In the genomic region with DNA sequence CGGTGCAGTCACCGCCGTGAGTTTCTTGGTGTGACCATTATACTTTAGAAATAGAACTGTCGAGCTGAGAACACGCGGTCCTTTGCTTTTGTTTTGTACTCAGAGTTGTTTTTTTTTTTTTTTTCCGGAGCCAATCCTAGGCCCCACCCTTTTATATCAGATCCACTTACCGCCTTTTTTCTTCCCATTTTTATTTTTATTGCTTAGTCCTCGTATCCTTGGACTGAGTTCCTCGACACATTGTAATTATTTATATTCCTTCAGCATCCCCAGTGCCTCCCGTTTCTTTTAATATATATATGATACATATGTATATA, we compare ENCODE assay signal across 8 mouse cellular contexts. TPM values are rescaled to one million over a fixed set of nuclear protein-coding genes. Genes with fewer than 3 reads are reported as not detected.
DNase-seq lines count a peak whose midpoint lies in the region; ATAC-seq and TF ChIP-seq lines count a peak whose summit lies in the region.

No protein-coding gene starts in this region.

- DNase-seq in liver, adult 2 months (ENCODE audit: extremely low read depth, low read depth, low spot score), result no peak
- no peak for DNase-seq in liver
- DNase-seq in cerebellum, adult 8-10 months, result no peak
- no peak for DNase-seq in thymus, postnatal 14 days
- DNase-seq in urinary bladder, adult 2 months (ENCODE audit: low spot score), result no peak

- H3K79me2 ChIP-seq in liver, adult 2 months (ENCODE audit: control insufficient read depth, insufficient read depth, low read length), result peaks cover 5% of the 10 kb centered on the region; the same call in 1 of the 2 replicates

- no peaks in the 10 kb centered on the region for H3K27me3 ChIP-seq in liver, adult 2 months (ENCODE audit: control insufficient read depth, insufficient read depth, low read length)
- H3K27me3 ChIP-seq in limb, embryonic 12.5 days, result no peaks in the 10 kb centered on the region
- no peaks in the 10 kb centered on the region for H3K27me3 ChIP-seq in neural tube, embryonic 14.5 days (ENCODE audit: control insufficient read depth, insufficient read depth, low read length)

- H3K9me3 ChIP-seq in limb, embryonic 12.5 days, result no peaks in the 10 kb centered on the region
- no peaks in the 10 kb centered on the region for H3K9me3 ChIP-seq in neural tube, embryonic 14.5 days (ENCODE audit: control insufficient read depth, low read length)

- peak overlapping the region; percentile 15; the same call in 1 of the 2 replicates for H3K9ac ChIP-seq in liver, adult 2 months (ENCODE audit: low read depth, low read length)
- H3K9ac ChIP-seq in limb, embryonic 12.5 days (replicated peaks), result peak overlapping the region; percentile 70
- H3K9ac ChIP-seq in neural tube, embryonic 14.5 days (replicated peaks; ENCODE audit: low read depth, low read length), result peak overlapping the region; percentile 53

- no peak overlapping the region for H3K27ac ChIP-seq in liver, adult 2 months (replicated peaks; ENCODE audit: insufficient read depth, low read depth, low read length)
- 0 out of 2 replicates have a peak overlapping the region, but pooled peaks have one; percentile 48 for H3K27ac ChIP-seq in embryonic fibroblast, embryonic 13.5 days (ENCODE audit: insufficient read depth, low read length)
- H3K27ac ChIP-seq in limb, embryonic 12.5 days, result no peak overlapping the region
- no peak overlapping the region for H3K27ac ChIP-seq in neural tube, embryonic 14.5 days (ENCODE audit: low read depth, low read length)

- no peak for ATAC-seq in limb, embryonic 12.5 days (ENCODE audit: insufficient number of reproducible peaks, insufficient read depth, low FRiP score, low TSS enrichment, low read depth)
- no peak for ATAC-seq in neural tube, embryonic 14.5 days (ENCODE audit: low read depth)

- WGBS in liver, adult 2 months, result 2% methylated on average over 11 of the region's 11 CpGs
- WGBS in limb, embryonic 12.5 days, result 0% methylated on average over 11 of the region's 11 CpGs
- under 1% methylated on average over 11 of the region's 11 CpGs for WGBS in neural tube, embryonic 14.5 days

- H3K36me3 ChIP-seq in liver, adult 2 months (ENCODE audit: control insufficient read depth, insufficient read depth, low read length), result no peaks in the 10 kb centered on the region
- H3K36me3 ChIP-seq in limb, embryonic 12.5 days, result 0 out of 2 replicates have a peak, but pooled peaks cover 2% of the 10 kb centered on the region
- H3K36me3 ChIP-seq in neural tube, embryonic 14.5 days (ENCODE audit: control insufficient read depth, insufficient read depth, low read length), result no peaks in the 10 kb centered on the region

- no peak for TF ChIP-seq CTCF in liver, adult 2 months (IDR thresholded peaks at IDR 0.05; ENCODE audit: low read depth, low read length)
- TF ChIP-seq CTCF in embryonic fibroblast, embryonic 13.5 days (IDR thresholded peaks at IDR 0.05; ENCODE audit: borderline replicate concordance, insufficient read depth, low read length), result no peak

- H3K4me3 ChIP-seq in liver, adult 2 months (ENCODE audit: insufficient read depth, low read depth, low read length), result peak overlapping the region; percentile 55
- H3K4me3 ChIP-seq in embryonic fibroblast, embryonic 13.5 days (ENCODE audit: insufficient read depth, low read length), result peak overlapping the region; percentile 79
- peak overlapping the region; percentile 52 for H3K4me3 ChIP-seq in limb, embryonic 12.5 days (replicated peaks)
- peak overlapping the region; percentile 45 for H3K4me3 ChIP-seq in neural tube, embryonic 14.5 days (ENCODE audit: low read depth, low read length)

- H3K4me1 ChIP-seq in liver, adult 2 months (ENCODE audit: control insufficient read depth, insufficient read depth, low read length), result peaks cover 4% of the 10 kb centered on the region
- no peaks in the 10 kb centered on the region for H3K4me1 ChIP-seq in embryonic fibroblast, embryonic 13.5 days (ENCODE audit: control insufficient read depth, insufficient read depth, low read length)
- H3K4me1 ChIP-seq in limb, embryonic 12.5 days (replicated peaks), result peaks cover 14% of the 10 kb centered on the region
- H3K4me1 ChIP-seq in neural tube, embryonic 14.5 days (ENCODE audit: control insufficient read depth, insufficient read depth, low read length), result peaks cover 12% of the 10 kb centered on the region

- peak overlapping the region; percentile 82 for H3K4me2 ChIP-seq in limb, embryonic 12.5 days
- peak overlapping the region; percentile 88 for H3K4me2 ChIP-seq in neural tube, embryonic 14.5 days (ENCODE audit: low read depth, low read length)

- TF ChIP-seq POLR2A in liver, adult 2 months (IDR thresholded peaks at IDR 0.05; ENCODE audit: extremely low read depth, insufficient read depth, low read length), result no peak
- TF ChIP-seq POLR2A in embryonic fibroblast, embryonic 13.5 days (IDR thresholded peaks at IDR 0.05; ENCODE audit: low read depth, low read length), result no peak

RNA-seq across cellular contexts. Expression of a gene that starts 0.3 kb away (rescaled TPM):
- total RNA-seq in liver, adult 2 months (2014; rRNA removed), result 8.1 and 9.0 TPM in 2 replicates
- 4.6 and 4.9 TPM in 2 replicates for polyA plus RNA-seq in liver, adult 2 months (2012; rRNA removed)
- polyA plus RNA-seq in embryonic fibroblast, embryonic 13.5 days (2011; ENCODE audit: insufficient read length, low read depth, missing spikeins), result 24.3 and 30.1 TPM in 2 replicates
- 73.0 and 74.4 TPM in 2 replicates for polyA plus RNA-seq in limb, embryonic 12.5 days (2016; fragmentation: Nextera tagmentation; extraction: Ambion mirVana)
- 102 and 117 TPM in 2 replicates for polyA plus RNA-seq in neural tube, embryonic 14.5 days (2014; fragmentation: Nextera tagmentation; extraction: Ambion mirVana)
- polyA plus RNA-seq in urinary bladder, adult 2 months (2012; rRNA removed), result 29.2 and 32.5 TPM in 2 replicates

RNA-seq across cellular contexts. Expression of a gene that starts 33.0 kb away (rescaled TPM):
- total RNA-seq in liver, adult 2 months (2014; rRNA removed), result not detected in 2 replicates
- not detected in 2 replicates for polyA plus RNA-seq in liver, adult 2 months (2012; rRNA removed)
- polyA plus RNA-seq in embryonic fibroblast, embryonic 13.5 days (2011; ENCODE audit: insufficient read length, low read depth, missing spikeins), result 0.26 TPM in 1 of 2 replicates, not detected in the other
- polyA plus RNA-seq in limb, embryonic 12.5 days (2016; fragmentation: Nextera tagmentation; extraction: Ambion mirVana), result not detected in 2 replicates
- polyA plus RNA-seq in neural tube, embryonic 14.5 days (2014; fragmentation: Nextera tagmentation; extraction: Ambion mirVana), result not detected in 2 replicates
- polyA plus RNA-seq in urinary bladder, adult 2 months (2012; rRNA removed), result 0.06 and 0.10 TPM in 2 replicates

RNA-seq across cellular contexts. Expression of a gene that starts 42.0 kb away (rescaled TPM):
- 8.5 and 9.5 TPM in 2 replicates for total RNA-seq in liver, adult 2 months (2014; rRNA removed)
- polyA plus RNA-seq in liver, adult 2 months (2012; rRNA removed), result 13.2 and 19.0 TPM in 2 replicates
- 24.9 and 32.9 TPM in 2 replicates for polyA plus RNA-seq in embryonic fibroblast, embryonic 13.5 days (2011; ENCODE audit: insufficient read length, low read depth, missing spikeins)
- polyA plus RNA-seq in limb, embryonic 12.5 days (2016; fragmentation: Nextera tagmentation; extraction: Ambion mirVana), result 81.5 and 81.7 TPM in 2 replicates
- polyA plus RNA-seq in neural tube, embryonic 14.5 days (2014; fragmentation: Nextera tagmentation; extraction: Ambion mirVana), result 78.6 and 80.9 TPM in 2 replicates
- polyA plus RNA-seq in urinary bladder, adult 2 months (2012; rRNA removed), result 13.2 and 13.7 TPM in 2 replicates

Comparison
In these comparisons a context has a peak if more than half of its experiments do, and no peak if none do; other contexts are left out.
1. H3K9ac ChIP-seq: peak in every context shown above with its lines; median percentile 70 in limb, embryonic 12.5 days; 53 in neural tube, embryonic 14.5 days; 15 in liver, adult 2 months.